Mouse (Mus musculus) thymus, postnatal 0 days (tissue): ENCODE results near the gene Stoml2. TPM values are rescaled to one million over a fixed set of nuclear protein-coding genes. Genes with fewer than 3 reads are reported as not detected.

Source experiments
- DNase-seq: peaks from one replicate; pipeline ENCODE4 v3.0.0-alpha.2; 2015; ENCODE audit warnings: low spot score
- polyA plus RNA-seq: library from polyadenylated mRNA; unstranded; fragments of >200 nt; fragmentation: Nextera tagmentation; extraction: Ambion mirVana; gene quantifications from 2 replicates; pipeline ENCODE4 v1.2.1, GENCODE M21; 2015

Gene Stoml2
- polyA plus RNA-seq, 1 experiment from 2014 or later, result 207 TPM

DNA sequence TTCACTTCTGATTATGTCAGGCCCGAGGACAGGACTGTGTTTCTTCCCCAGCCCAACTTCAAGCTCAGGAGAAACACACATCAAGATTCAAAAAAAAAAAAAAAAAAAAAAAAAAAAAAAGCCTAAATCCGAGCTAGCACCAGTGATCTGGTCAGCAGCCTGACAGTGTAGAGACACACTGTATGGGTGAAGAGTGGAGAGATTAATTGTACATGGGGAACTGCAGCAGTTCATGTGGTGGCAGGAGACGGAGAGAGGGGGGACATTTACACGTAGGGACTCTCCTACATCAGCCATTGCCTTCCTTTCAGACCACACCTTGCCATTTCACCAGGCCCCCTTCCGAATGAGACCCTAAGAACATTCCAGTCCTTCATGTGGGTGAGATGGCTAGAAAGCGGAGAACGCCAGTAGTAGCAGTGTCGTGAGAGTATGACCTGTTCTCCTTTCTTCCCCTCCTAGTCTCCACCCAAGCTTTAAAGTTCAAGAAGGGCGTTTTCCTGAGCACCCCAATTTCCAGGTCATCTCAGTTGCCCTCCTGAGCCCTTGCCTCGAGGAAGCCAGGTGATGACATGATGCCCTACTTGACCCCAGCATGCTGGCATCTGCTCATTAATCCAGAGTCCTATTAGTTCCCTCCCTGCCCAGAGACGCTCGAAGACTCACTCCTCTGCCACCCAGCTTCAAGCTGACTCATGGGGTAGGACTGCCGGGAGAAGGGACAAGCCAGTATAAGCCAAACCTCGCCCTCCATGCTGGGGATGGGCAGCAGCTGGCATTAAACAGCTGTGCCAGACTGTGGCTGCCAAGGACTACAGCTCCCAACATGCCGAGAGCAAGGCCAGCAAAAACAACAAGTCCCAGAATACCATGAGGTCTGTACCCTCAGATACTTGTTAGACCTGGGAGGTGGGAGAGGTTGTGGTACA lies 7.3 kb upstream of the Stoml2 start:
- DNase-seq, result no peak

DNA sequence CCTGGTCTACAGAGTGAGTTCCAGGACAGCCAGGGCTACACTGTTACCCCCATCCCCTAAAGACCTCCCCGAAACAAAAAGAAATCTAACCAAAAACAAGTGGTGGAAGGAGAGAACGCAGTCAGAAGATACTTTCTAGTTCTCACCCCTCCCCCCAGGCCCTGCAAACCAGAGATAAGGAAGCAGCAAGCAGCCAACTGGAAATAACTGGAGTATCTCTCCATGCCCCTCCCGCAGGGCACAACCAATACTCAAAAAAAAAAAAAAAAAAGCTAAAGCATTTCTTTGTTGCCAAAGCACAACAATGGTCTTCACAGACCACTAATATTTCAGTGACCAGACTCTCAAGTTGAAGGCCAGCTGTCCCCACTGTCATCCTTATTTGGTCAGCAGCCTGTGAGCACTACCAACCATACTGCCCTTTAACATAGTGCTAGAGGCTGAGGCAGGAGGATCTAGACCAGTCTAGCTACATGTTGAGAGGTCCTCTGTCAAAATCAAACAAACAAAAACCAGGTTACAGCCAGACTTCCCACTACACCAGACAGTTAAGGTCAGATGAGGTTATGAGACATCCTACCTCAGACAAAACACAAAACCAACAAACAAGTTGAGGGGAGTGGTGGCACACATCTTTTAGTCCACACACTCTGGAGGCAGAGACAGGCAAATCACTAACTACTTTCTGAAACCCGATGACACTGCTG lies 6.5 kb upstream of the Stoml2 start:
- no peak for DNase-seq

DNA sequence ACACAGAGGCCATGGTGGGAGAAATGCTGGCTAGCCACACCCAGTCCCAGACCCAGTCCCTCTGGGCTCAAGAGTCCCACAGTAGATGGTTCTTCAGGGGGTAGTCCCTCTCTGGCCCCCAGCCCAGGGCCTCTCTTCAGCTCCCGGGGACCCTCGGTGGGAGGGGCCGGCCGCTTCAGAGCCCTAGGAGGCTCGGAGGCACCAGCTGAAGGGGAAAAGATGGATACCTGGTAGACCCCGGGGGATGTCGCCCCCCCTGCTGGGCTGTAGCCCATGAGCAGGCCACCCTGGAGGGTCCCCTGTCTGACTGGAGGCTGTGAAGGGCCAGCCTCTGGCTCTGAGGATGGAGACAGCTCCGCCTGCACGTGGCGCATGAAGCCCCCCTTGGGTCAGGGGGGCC lies 4.8 kb upstream of the Stoml2 start:
- DNase-seq, result no peak

DNA sequence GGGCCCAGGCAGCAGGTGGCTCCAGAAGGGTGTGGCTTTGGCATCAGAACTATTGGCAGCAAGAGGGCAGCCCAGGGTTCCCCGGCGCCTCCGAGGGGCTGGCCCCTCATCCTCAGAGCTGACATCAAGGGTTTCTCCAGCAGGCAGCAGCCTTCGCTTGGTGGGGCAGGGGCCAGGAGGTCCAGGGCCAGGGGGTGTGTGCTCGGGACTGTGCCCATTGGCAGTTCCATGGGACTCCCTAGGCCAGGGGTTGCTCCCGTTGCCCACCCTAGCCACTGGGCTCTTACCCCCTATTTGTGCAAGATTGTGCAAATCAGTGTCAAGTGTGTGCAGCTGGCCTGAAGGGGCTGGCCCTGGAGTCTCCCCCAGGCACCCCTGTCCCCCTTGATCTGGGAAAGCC lies 4.3 kb upstream of the Stoml2 start:
- DNase-seq, result no peak

DNA sequence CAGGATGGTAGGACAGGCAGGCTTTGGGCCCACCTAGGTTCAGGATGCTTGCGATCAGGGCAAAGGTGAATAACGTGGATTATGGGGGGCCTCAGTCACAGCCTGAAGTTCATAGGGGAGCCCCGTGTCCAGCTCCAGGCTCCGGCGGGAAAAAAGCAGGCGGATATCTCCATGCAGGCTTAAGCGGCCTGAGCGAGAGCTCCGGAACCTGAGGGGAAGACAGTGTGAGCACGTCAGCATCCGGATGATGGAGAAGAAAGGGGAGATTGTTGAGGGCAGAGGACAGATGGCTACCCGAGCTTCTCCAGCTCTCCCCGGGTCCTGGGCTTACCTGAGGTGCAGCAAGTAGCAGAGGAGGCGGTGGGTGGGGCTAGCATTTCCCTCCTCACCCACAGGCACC lies 2.0 kb upstream of the Stoml2 start:
- no peak for DNase-seq

DNA sequence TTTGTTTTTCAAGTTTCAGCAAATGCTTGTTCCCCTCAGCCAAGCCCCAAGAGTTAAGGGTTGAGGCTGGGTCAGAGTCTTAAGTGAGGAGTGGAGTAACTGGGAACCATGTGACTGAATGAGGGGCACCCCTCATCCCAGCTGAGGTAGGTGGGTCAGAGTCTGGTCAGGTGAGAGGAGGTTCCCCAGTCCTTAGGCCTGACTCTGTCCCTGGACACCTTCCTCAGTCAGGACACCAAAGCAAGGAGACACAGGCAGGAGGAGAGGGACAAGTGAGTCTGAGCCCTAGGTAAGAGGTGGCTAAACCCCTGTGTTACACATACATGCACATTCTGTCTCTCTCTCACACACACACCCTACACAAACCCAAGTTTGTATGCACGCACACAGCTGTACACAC lies 991 bp upstream of the Stoml2 start:
- no peak for DNase-seq

DNA sequence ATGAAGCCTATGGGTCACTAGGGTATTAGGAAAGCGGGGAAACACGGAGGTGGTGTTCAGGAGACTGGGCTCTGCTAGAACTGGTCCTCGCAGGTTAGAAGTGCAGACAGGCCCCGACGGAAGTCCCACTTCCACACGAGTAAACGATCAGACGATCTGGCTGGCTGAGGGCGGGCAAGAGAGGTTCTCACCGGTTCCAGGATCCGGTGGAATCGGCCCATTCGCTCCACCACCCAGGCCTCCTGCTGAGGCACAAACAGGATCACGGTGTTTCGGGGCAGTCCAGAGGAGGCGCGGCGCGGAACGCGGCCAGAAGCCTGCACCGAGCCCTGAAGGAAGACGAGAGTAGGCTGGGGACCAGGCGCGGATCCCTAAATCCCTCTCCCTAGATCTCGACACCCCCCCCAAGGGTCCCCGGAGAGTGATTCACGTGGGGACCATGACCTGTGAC lies 705 bp downstream of the Stoml2 start:
- DNase-seq, result no peak

DNA sequence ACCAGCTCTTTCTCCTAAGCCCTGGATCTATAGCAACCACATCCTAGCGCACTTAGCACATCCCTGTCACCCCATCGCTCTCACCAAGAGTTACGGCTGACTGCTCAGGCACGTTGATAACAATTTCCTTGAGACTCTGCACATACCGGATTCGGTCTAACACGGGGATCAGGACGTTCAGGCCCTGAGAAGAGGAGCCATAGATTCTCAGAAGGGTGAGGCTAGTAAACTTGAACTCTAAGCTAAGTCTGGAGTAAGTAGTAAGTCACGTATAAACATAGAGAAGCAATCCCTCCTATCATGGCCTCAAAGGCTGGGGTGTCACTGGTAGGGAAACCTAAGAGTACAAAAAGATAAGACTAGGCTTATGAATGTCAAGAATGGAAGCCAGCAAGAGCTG lies 1.2 kb downstream of the Stoml2 start:
- no peak for DNase-seq

DNA sequence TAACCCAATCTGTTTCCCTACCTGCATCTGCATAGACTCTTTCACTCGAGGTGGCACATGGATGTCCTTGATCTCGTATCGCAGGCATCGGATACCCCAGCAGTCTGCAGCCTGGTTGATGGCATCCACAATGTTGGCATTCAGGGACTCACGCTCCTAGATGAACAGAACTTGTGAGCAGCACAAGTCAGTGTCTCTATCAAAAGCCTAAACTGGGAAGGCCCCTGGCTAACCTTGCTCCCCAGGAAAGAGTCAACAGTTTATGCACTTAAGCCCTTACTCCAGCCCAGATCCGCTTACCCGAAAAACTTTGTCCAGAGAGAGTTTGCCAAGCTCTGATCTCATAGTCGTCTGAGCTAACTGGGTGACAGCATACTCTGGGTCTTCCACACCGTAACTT lies 1.8 kb downstream of the Stoml2 start:
- no peak for DNase-seq

DNA sequence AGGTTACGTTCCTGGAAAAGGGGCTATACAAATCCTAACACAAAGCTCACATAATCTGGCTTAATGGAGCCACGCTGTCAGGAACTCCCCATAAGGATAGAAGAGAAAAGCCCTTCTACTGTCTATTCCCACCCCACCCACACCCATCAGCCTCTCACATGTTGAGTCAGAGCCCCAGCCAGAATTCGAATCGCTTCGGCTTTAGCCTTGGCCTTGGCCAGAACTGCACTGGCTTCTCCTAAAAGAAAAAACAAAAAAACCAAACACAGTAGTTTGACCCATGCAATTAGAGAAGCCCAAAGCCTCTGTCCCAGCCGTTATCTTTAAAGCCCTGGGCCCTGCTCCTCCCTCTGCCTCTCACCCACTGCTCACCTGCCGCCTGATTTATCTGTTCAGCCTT lies 2.4 kb downstream of the Stoml2 start:
- no peak for DNase-seq

DNA sequence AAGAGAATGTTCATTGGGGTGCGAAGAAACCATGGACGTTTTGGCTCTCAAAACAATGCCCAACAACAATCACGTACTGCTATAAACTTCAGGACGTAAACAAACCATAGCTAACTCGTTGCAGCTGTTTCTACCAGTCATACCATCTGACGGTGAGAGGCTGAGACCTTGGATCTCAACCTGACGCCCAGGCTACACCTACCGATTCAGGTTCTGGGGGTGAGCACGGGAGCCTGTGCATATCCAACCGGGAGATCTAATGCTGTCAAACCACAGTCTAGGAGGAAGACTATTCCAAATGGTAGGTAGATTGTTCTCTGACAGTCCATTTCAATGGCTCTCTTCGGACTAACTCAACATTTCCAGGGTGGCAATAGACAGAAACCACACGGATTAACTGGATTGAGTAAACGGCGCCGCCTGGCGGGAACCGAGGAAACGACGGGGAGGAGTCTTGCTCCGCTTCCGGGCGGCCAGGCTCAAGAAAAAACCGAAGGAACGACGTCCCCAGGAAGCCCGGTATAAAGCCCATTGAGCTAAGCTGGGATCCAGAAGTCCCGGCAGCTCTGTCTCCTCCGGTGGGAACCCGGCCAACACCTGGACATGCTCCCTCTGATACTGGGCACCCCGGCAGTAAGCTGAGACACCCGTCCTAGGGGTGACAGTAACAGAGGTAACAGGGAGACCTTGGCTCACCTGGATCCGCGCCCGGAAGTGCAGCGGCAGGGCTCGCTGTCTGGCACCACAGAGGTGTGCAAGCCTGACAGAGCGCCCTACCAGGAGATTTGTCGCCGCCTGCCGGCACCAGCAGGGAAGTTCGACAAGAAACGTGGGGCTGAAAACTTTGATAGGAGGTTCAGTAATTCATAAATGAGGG lies 6.2 kb downstream of the Stoml2 start, which contains the start of gene Pigo:
Gene Pigo, minus strand, starts transcription at position 736 of the 877 bp plus-strand sequence.
- DNase-seq, result peak; percentile 93

DNA sequence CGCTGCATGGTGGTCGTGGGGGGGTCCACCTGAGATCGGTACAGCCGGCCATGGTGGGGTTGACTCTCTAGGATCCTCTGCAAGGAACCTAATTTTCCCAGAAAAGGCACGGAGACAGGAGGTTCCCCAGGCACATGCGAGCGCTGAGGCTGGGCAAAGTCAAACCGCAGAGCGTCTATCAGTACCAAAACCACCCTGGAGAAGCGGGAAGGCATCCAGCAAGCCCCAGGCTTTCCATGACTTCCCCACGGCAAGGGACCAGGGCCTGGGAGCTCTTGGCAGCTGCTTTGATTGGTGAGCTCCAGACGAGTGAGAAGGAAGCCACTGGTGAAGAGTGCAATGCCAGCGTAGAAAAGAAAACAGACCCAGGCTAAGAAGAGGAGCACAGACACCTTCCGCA lies 6.8 kb downstream of the Stoml2 start:
- DNase-seq, result no peak

DNA sequence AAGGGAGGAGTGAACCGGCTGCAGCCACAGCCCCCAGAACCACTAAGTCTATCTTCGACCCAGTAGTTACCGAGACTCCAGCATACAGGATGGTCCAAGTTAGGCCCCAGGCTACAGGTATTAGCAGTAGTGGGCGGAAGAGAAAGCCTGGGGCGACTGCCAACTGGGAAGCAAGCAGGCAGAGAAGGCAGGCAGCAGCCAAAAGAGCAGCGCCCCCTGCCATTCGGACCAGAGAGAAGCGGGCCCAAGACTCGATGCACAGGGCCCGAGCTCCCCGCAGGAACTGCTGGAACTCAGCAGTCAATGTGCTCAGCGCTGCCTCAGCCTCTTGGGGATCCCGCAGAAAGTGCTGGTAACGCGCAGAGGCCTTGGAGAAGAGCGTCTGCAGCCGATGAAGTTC lies 10.2 kb downstream of the Stoml2 start:
- no peak for DNase-seq

DNA sequence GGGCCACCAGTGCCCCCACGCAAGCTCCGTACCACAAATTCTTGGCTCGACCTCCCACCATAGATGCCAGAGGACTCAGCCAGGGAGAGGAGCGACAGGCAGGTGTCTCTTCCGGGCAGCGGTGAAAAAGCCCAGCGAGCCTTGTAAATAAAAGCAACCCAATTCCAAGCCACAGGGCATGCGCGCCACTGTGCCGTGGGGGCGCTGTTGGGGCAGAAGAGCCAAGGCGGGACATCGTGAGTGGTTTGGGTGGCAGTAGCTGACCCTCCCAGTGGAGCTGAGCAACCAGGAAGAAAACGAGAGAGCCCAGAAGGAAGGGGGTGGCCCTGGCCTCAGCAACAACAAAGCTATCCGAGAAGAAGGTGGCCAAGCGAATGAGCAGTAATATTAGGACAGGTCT lies 10.6 kb downstream of the Stoml2 start:
- DNase-seq, result no peak

DNA sequence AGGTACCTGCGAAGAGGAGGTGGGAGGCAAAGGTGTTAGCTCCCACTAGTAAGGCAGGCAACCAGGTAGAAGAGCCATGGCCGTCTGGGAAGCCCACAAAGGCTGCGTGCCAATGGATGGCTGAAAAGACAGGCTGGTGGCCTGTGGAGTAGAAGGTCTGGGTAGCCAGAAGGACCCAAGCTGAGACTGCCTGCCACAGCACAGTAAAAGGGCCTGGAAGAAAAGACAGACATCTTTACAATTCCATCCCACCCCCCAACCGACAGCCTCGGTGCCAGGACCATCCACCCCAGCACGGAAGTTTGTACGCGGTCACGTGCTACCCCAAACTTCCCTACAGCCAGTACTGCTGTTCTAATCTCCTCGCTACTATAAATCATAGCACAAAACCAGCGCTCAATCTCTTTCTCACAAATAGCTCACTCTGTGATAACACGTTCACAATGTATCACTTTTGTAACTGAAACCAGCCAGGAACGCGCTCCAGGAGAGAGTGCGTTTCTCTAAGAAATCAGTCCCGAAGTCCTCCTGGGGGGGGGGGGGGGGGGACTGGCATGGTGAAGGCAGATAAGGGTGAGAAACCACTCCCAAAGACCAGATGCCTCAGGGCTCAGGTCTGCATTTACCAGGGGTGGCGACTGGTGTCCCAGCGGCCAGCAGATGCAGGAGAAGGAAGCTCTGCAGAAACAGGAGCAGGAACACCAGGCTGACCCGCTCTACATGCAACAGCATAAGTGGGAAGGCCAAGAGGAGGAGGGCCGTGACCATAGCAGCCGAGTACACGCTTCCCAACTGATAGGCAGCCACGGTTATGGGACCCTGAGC lies 11.7 kb downstream of the Stoml2 start:
- no peak for DNase-seq

DNA sequence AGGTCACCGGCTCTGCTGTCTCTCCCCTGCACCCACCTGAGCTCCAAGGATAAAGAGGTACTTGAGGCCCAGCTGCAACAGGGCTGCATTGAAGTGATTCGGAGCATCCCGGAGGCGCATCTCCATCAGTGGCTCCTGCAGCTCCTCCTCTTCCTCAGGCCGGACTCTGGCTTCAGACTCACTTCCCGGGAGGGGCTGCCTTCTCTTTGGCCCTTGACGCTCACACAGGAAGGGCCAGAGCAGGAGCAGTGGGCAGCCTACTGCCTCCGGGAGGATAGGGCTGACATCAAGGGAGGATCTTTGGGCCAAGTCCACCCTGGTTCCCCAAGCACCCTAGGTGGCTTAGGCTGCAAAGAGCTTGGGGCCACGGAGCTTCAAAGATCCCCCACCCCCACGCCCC lies 12.3 kb downstream of the Stoml2 start:
- no peak for DNase-seq

DNA sequence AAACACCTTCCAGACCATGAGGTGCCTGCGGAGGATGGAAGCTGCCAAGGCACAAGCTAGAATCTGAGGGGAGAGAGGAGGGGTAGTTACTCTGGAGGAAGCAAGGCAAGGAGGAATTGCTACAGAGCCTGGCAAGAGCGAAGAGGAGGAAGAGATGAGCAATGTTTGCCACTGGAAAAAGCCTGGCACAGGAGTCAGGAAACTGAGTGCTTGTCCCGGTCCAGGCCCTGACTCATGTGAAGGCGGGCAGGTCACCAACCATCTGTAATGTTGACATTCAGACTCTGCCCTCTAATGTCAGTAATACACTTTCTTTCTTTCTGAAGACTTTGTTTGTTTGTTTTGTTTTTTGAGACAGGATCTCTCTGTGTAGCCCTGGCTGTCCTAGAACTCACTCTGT lies 13.4 kb downstream of the Stoml2 start:
- no peak for DNase-seq

DNA sequence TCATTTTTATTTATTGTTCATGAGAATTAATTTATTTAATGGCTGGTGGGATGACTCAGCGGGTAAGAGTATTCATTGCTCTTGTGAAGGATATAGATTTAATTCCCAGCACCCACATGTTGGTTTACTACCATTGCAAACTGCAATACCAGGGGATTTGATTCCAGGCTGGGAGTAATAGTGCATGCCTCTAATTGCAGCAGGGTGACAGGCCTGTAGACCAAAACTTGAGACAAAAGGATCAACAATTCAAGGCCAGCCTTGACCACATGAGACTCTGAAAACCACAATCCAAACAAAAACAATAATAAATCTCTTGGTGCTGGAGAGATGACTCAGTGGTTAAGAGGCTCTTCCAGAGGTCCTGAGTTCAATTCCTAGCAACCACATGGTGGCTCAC lies 19.4 kb downstream of the Stoml2 start:
- no peak for DNase-seq

DNA sequence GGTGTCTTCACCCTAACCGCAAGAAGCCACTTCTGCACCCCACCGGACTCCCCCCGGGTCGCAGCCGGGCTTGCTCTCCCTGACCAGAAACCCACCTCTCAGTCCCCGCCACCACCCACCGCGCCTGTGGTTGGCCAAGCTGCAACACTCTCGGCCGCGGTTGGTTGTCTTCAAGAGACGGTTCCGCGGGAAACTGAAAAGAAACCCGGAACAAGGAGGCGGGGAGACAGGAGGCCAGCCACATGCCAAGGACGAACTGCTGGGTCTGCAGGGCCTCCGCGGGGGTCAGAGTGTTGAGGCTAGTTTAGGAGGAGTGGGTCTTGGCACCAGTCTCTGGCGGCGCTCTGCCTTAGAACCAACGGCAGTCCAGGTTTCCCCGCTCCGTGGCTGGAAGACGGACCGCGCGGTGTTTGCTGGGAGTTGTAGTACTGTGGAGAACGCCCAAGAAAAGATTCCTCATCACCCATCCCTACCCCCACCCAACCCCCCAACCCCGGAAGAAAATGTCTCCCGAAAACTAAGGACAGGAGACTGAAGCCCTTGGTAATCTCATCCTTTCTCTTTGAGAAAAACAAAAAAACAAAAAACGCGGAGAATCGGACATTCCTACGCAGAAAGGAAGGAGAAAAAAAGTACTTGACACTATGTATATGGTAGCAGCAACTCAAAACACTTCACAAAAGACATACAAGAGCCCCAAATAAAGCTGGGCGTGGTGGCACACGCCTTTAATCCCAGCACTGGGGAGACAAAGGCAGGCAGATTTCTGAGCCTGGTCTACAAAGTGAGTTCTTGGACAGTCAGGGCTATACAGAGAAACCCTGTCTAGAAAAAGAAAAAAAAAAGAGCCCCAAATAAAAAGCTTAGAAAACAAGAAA lies 21.1 kb downstream of the Stoml2 start, which contains the start of gene Fancg:
Gene Fancg, minus strand, starts transcription at position 346 of the 878 bp plus-strand sequence.
- peak; percentile 75 for DNase-seq

DNA sequence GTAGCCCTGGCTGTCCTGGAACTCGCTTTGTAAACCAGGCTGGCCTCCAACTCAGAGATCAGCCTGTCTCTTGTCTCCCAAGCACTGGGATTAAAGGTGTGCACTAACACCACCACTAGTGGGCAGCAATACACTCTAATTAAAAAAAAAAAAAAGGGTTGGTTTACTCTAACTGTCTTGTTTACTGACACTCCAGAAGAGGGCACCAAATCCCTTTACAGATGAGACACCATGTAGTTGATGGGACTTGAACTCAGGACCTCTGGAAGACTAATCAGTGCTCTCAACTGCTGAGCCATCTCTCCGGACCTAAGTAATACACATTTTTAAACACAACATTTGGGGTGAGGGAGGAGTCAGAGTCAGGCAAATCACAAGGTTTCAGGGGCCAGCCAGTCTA lies 25.7 kb downstream of the Stoml2 start:
- DNase-seq, result peak; percentile 69
